Mouse (Mus musculus) heart, postnatal 10 days (tissue): ENCODE measurements at regions not wholly inside any gene's neighbourhood (a gene's known extent, or its start where the extent isn't known, plus 50 kb on each side); places are given as distances from the start of the nearest gene placed in this dataset.

ENCODE experiments used
- DNase-seq, 2 experiments: peaks; one replicate each; pipeline ENCODE4 v3.0.0; 2021
- intact Hi-C: fragments of 180-260 bp; cut with DNase I; formaldehyde crosslinking; loops from one replicate; pipeline ENCODE4 v1.15.1; 2025

DNA sequence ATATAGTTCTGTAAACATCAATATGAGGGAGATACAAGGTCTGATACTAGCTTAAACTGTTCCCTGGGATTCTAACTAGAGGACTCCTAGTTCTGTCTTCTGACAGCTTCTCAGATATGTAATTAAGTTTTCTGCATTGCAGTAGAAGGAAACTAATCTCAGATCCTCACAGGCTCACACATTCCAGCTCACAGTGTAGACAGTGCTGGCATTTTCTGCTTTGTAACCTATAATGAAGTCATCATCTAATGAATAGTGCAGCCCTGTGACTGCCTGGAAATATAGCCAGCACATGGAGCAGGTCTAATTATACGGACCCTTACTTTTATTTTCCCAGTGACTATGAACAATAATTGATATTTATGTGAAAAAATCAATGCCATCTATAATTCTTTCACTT, 331.2 kb upstream of the Celf2 start:
- DNase-seq: no peak
- intact Hi-C loops: no loop called here

DNA sequence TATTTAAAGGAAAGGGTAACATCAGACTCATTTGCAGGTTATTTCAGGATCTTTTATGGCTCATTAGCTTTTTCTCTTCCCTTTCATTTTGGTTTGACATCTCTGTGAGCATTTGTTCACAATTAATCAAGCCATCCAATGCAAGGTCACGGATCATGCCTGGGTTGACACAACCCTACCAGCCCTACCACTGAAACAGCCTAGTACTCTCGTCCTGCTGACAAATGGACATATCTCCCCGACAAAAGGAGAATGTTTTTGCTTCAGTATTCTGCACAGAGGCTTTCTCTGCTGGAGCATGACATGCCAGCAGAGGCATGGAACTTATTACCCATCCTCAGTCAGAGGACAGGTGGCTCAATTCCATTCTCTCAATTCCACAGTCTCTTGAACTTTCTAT, 328.5 kb upstream of the Celf2 start:
- intact Hi-C loops: no loop called here
- DNase-seq: no peak

DNA sequence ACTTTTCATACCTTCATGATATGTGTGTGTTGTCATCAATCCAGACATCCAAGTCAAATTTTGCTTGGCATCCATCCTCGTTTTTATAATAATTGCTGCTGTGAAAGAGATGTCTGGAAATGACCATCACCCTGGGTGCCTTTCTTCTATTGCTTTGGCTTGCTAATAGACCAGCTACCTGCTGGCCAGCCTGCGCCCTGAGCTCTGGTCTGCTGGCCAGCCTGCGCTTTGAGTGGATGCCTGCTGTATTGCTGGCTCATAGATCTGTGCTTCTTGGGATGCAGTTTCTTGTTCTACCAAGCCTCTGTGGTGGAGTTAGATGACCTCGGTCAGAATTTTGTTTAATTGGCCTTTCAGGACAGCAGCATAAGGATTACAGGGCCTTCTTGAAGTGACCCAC, 321.9 kb upstream of the Celf2 start:
- DNase-seq: no peak
- intact Hi-C loops: no loop called here

DNA sequence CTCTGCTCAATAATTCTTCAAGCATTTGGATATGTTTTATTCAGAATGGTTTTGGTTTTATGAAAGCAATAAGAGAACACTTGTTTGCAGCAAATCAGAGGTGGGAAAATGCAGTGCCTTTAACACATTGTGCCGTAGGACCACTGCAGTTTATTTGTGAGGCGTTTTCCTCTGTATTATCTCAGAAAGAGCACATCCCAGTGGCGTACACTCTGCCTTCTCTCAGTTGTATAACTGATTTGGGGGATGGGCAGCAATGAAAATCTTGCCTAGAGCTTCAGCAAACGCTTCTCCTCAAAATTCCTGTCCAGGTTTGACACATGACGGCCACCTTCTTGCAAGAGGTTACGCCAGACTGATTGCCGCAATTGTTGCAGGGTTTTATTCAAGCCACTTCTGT, 316.9 kb upstream of the Celf2 start:
- DNase-seq: no peak
- intact Hi-C loops: no loop called here

DNA sequence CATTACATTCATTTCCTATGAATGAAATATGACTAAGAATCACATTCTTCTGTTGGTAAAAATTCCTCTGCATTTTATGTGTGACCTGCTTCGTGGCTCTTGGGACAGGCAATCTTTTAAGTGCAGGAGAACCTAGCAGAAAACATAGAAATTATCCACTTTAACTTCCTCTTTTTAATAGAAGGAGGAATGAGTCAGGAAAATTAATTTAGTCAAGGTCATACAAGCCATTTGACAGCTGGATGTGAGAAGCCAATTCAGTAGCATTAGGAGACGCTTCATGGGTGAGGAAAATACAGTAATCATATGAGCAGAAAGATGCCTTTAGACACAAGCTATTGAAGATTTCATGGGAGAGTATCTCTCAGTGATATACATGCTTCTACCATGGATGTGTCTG, 287.1 kb upstream of the Celf2 start:
- intact Hi-C loops: no loop called here

DNA sequence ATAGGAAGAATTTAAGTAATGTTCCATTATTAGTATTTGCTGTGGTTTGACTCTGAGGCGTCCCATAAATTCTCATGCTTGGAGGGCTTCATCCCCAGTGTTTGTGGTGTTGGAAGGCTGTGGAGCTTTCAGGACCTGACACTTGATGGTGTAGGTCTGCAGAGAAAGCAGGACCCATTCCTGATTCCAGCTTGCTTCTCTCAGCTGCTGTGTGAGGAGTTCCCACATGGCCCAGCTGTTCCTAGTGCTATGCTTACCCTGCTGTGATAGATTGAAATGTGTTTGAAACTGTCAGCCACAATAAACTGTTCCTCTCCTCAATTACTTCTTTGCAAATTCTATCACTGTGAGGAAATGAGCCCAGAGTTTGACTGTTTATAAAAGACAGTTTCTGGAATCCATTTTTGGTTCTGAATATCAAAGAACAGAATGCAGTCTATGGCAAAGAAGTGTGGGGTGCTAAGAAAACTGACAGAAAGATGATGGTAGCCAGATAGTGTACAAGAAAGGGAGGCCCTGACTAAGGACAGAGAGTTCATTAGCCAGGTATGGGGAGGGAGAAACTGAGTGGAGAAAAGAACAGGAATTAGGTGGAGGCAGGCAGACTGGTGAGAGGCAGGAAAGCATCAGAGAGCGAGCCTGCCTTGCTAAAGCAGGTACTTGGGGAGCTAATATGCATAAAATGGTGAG, 283.2 kb upstream of the Celf2 start:
- peak; percentile 1 to 2 for DNase-seq
- intact Hi-C loops: no loop called here

More for the DNA sequence above, 287.1 kb upstream of the Celf2 start:
- no peak for DNase-seq

DNA sequence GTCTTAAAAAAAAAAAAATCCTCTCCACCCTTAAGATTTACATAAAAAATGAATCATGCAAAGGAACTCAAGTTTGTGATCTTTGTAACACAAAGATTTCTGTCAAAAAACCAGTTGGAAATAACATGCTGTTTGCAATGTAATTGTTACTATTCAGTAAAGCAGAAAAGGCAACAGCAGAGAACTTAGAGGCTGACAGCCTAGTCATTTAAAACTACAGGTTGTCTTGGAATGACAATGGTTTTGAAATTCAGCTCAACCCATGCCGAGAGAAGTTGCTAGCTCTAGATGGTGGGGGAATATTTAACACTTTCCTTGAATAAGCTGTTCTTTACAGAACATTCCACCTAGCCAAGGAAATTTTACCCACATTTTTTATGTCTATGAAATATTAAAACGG, 269.2 kb upstream of the Celf2 start:
- intact Hi-C loops: no loop called here
- no peak for DNase-seq

DNA sequence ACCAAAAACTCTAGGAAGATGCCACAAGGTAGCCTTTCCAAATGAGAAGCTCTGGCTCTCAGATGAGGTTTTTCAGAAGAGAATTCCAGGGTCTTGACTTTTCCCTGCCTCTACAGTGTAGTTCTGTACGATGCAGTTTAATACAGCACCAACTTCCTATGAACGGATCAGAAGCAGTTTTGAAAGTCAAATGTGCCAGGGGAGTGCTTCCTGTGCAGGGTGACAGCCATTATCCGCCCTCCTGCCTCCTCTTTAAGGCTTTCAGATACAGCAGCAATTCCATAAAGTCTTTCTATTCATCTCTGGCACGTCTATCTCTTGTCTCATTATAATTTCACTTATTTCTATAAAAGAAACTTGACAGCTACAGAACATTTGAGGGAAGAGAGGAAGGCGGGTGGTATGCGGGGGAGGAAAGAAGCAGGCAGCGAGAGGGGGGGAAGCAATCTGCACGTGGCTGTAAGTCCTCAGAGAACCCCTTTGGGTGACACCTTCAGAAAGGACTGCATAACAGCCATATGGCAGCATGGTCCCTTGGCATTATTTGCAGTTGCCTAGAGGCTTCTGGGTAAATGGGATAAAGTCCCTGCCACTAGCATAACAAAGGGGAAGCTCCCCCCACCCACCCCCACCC, 224.9 kb upstream of the Celf2 start:
- DNase-seq: no peak
- intact Hi-C loops: no loop called here

DNA sequence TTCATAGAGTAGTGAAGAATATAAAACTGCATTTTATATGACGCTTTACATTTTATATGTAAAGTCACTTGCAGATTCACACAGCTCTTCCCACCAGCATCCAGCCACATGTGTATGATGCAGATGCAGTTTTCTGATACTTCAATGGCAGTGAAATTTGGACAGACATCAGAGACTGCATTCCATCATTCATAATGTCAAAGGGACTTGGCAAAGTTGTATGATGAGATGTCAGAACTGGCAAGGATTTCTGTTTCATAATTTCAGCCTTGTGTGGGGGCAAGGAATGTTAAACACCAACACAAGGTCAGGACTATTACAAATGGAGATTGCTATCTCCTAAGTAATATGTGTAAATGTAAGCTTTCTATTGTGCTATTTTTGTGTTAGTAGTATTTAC, 221.6 kb upstream of the Celf2 start:
- DNase-seq: no peak
- intact Hi-C loops: no loop called here

DNA sequence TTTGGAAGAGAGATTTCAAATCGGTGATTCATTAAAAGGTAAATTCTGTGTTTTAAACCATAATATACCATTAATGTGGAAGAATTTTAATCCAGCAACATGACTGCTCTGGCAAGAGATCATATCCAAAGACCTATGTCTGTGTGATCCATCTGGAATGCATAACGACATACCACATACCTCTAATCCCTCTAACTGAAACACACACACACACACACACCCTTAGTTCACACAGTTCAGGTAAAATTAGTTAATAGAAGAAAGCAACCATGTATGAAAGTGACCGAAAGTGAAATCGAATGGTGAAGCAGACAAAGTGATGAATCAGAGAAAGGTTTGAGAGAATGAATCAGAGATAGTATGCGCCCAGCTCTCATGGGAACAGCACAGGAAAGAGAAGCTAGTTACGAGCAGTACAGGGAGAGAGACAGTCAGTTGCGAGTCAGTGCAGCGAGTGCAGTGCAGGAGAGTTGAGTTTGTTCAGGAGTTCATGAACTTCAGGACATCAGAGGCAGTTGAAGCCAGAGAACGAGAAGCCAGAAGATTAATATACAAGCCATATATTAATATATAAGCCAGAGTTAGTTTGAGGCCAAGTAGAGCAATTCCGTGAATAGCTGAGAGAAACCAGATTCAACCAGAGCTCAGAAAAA, 213.0 kb upstream of the Celf2 start:
- no peak for DNase-seq
- intact Hi-C loops: no loop called here

DNA sequence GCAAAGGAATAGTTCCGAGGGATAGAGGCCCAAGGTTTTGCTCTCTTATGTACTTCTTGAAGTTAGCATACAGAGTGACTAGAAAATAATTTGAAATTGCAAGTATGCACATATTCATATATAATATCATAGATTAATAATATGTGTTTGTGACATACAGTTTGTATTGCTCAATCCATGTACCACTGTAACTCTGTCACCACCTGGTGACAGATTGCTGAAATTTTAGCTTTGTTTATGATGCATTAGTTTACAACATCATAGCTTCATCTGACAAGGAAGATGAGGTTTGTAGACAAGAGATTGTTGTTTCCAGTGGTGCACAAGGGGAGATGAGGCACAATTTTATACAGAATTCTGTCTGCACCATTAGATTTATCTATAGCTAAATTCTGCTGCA, 201.7 kb upstream of the Celf2 start:
- intact Hi-C loops: loop anchor here (5.0 kb wide), 1 partner anchor 1274 kb away; no protein-coding TSS in a partner anchor
- DNase-seq: no peak

DNA sequence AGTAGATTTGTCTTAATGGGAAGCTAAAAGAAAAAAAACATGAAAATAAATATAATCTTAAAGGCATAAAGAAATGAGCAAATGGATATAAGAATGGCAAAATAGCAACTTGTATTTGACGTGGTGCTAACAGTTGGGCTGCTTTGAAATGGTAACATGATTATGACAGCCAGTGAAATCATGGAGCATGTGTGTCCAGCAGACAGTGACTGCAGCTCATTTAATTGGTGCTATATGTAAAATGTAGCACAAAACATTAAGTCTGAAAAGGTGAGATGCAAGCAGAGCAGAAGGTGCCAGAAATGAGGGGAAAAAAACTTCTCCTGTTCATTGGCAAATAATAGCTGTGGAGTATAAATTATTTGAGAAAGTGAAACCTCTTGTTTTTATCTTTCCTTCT, 201.1 kb upstream of the Celf2 start:
- DNase-seq: no peak
- intact Hi-C loops: loop anchor here (5.0 kb wide), 1 partner anchor 1273 kb away; no protein-coding TSS in a partner anchor

DNA sequence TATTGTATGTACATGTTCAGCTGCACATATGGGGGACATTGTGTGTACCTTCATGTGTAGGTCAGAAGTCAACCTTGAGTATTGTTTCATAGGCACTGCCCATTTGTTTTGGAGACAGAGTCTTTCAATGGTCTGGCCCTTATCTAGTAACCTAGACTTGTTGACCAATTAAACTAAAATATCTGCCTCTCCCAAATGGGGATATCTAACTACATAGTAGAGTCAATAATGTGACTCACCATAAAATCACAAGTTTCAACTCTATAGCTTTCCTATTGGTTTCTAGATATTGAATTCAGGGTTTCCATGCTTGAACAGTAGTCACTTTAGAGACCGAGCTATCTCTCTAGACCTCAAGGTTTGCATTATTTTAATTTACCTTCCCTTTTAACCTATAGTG, 174.0 kb upstream of the Celf2 start:
- intact Hi-C loops: no loop called here
- no peak for DNase-seq

DNA sequence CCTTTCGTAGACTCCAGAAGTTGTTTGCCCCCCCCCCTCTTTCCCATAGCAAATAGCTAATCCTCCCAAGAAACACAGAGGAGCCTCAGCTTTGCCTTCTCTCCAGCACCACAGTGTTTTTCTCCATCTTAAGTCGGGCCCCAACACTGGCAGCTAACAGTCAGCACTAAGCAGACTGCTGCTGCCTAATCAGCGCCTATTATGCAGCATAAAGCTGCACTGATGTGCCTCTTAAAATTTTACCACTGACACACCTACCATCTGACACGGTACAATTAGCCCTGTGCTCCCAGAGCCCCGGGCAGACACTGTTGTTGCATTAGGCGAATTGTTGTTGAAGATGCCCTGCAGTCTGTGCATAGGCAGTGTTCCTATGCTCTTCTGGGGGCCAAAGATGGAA, 131.5 kb upstream of the Celf2 start:
- DNase-seq: no peak
- intact Hi-C loops: no loop called here

DNA sequence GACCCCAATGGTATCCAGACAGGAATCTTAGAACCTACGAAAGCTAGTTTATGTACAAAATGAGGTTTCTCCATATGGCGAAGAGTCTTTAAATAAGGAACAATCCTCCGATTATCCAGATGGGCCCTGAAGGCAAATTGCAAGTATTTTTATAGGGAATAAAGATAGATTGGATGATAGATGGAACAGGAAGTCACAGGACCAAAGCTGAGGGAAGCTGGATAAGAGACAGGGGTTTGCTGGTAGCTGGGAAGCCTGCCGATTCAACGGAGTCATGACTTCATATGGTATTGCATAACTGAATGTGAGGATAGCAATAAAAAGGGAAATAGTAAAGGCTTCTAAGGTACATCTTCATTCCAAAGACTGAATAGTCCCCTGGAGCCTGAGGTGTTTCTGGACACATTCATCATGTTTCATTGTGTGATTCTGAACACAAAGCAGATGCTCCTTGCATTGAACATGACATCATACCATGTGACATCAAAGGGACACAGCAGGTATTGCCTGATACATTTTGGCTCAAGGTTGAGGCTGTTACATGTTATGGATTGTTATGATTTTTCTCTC, 113.4 kb upstream of the Celf2 start:
- DNase-seq: no peak
- intact Hi-C loops: loop anchor here (10.0 kb wide), 1 partner anchor 538 kb away; no protein-coding TSS in a partner anchor

DNA sequence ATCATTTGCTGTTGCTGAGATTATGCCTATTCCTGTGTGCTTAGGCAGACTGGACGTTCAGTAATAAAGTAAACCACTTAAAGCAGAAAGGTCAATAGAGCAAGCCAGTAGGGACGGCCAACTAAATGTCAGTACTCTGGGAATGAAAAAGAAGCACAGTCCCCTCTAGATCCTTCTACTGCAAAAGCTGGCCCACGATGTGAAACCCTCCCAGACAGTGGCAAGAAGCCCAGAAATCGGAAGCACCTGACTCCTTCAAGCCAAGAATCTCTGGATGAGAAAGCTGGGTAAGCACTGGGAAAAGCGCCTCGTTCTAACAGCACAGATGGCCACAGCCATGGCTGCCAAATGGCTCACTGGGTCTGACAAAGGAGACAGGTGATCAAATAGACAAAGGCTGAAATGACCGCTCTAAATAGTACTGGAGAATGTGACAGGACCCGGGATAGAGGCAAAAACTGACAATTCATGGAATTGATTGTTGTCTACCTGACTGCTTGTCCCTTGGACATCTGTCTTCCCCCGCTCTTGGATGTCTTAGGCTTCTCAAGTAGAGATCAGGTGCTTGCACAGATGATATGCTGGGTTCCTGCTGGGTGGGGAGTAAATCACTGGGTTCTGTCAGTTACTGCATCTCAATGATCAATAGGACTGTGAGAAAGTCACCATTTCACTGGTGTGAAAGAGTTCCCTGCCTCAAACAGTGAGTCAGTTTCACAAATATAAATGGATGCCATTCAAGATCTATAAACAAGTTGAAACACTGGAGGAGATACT, 110.7 kb upstream of the Celf2 start:
- intact Hi-C loops: loop anchor here (10.0 kb wide), 1 partner anchor 535 kb away; no protein-coding TSS in a partner anchor
- peak; percentile 84 to 91 for DNase-seq

DNA sequence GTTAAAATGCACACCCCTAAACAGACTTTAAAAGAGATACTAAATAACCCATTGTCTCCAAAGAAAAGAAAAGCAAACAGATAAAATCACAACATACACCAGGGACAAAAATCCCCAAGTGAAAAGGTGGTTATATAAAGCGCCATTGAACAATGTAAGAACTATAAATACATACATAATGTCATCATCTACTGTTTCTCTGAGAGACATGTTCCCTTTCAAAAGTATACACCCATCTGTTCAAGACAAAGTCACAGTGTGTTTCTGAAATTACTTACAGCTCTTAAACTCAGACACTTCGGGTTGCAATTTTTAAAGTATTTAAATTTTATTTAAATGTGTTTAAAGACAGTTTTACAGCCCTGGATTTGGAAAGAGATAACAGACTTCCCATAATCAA, 68.8 kb upstream of the Celf2 start:
- intact Hi-C loops: no loop called here
- no peak for DNase-seq
